Mouse (Mus musculus): ENCODE data around the gene Hmgcl. TPM values are rescaled to one million over a fixed set of nuclear protein-coding genes. Genes with fewer than 3 reads are reported as not detected.

The Hmgcl gene
- polyA plus RNA-seq, 1 experiment: 43.5 TPM

DNA sequence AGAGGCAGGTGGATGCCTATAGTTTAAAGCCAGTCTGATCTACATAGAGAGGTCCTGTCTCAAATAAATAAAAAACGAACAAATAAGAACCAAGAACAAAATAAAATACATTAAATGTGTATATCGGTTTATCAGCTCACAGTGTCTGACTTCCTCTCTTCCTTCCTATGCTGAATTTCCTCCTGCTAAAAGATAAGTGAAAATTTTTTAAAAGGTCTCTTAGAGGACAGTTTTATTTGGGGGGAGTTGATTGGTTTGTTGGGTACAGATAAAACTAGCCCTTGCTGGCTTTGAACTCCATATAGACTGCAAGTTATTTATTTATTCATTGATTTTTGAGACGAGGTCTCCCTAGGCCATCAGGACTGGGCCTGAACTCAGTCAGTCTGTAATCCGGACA is 32.8 kb upstream of the Hmgcl start:
- TF ChIP-seq CTCF (IDR thresholded peaks at IDR 0.05; ENCODE audit: borderline replicate concordance, extremely low read depth, insufficient read depth, insufficient read length) (no peak), POLR2A (IDR thresholded peaks at IDR 0.05; ENCODE audit: borderline replicate concordance, extremely low read depth, insufficient read depth, insufficient read length, poor library complexity, severe bottlenecking) (no peak)
- no peak for DNase-seq (ENCODE audit: low read depth)

DNA sequence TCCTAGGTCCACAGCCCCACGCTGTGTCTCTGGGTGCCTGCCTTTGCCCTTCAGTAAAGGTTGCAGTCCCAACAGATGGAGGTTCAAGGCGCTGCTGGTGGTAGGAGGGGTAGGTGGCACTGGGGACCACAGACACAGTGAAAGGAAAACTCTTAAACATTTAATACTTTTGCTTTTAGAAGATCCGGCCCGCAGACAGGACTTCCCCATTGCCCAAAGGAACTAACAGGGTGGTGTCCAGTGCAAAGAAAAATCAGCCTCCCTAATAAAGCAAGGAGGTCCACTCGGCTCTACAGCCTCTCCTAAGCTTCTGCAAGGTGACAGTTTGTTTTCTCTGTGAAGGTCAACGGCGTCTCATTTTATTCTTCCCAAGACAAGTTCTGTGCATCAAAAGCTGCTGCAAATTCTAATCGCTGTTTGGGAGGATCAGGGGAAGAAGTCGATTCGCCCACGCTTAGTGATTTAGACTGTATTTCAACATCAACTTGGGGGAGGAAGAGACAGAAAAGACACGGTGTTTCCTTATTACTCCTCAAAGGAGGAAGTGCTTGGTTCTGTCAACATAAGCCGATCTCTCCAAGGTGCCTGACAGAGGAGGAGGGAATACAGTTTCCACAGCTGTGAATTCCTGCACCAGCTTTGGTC is 27.5 kb upstream of the Hmgcl start:
- no peak for DNase-seq (ENCODE audit: low read depth)
- TF ChIP-seq POLR2A (IDR thresholded peaks at IDR 0.05; ENCODE audit: borderline replicate concordance, extremely low read depth, insufficient read depth, insufficient read length, poor library complexity, severe bottlenecking) (no peak), CTCF (IDR thresholded peaks at IDR 0.05; ENCODE audit: borderline replicate concordance, extremely low read depth, insufficient read depth, insufficient read length) (no peak)

DNA sequence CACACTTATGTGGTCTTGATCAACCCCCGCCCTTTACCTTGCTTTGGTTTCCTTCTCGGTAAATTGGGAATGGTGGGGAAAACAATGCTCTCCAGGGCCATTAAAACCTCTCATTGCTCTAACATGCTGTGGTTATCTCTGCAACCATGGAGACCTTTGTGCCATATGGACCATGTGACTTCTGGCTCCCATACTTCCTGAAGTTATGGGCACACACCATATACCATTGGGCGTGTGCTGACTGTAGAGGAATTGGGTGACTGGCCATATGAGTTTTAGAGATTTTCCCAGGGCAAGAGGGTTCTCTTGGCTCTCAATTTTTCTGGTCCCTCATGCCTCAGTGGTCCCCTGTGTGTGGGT is 27.0 kb upstream of the Hmgcl start:
- no peak for TF ChIP-seq CTCF (IDR thresholded peaks at IDR 0.05; ENCODE audit: borderline replicate concordance, extremely low read depth, insufficient read depth, insufficient read length)
- no peak for TF ChIP-seq POLR2A (IDR thresholded peaks at IDR 0.05; ENCODE audit: borderline replicate concordance, extremely low read depth, insufficient read depth, insufficient read length, poor library complexity, severe bottlenecking)
- DNase-seq (ENCODE audit: low read depth): no peak

DNA sequence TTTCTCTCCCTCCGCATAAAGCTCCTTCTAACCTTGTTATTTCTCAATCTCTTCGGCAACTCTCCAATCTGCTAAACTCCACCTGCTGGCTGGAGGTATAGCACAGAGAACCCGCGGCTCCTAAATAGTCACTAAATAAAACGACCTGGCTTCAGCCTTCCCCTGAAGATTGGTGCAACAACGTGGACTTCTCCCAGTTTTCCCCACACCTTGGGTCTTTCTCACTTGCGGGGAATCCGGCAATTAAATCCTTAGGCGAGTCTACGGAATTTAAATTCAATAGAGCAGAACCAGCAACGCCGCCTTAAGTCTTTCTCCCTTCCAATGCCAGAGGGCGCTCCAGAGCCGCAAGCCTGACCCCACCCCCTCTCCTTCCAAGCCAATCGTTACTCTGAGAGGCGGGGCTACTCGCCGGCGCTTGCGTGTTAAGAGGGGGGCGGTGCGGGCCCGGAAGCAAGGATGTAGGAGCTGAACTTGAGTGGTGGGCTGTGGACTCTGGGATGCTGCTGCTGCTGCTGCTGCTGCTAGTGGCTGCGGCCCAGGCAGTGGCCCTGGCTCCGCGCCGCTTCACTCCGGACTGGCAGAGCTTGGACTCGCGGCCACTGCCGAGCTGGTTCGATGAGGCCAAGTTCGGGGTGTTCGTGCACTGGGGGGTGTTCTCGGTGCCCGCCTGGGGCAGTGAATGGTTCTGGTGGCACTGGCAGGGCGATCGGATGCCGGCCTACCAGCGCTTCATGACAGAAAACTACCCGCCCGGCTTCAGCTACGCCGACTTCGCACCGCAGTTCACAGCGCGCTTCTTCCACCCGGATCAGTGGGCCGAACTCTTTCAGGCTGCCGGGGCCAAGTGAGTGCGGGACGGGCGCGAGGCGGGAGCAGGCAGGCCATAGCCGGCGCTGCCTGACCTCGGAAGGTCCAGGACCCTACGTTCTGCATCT is 25.7 kb upstream of the Hmgcl start, which contains the start of gene Fuca1:
Gene Fuca1, plus strand, starts transcription at position 432 of the 938 bp plus-strand sequence.
- DNase-seq (ENCODE audit: low read depth): peak; percentile 99
- TF ChIP-seq CTCF (IDR thresholded peaks at IDR 0.05; ENCODE audit: borderline replicate concordance, extremely low read depth, insufficient read depth, insufficient read length) (peak; percentile 81), POLR2A (IDR thresholded peaks at IDR 0.05; ENCODE audit: borderline replicate concordance, extremely low read depth, insufficient read depth, insufficient read length, poor library complexity, severe bottlenecking) (peak; percentile 76; the same call in 1 of the 2 replicates)

DNA sequence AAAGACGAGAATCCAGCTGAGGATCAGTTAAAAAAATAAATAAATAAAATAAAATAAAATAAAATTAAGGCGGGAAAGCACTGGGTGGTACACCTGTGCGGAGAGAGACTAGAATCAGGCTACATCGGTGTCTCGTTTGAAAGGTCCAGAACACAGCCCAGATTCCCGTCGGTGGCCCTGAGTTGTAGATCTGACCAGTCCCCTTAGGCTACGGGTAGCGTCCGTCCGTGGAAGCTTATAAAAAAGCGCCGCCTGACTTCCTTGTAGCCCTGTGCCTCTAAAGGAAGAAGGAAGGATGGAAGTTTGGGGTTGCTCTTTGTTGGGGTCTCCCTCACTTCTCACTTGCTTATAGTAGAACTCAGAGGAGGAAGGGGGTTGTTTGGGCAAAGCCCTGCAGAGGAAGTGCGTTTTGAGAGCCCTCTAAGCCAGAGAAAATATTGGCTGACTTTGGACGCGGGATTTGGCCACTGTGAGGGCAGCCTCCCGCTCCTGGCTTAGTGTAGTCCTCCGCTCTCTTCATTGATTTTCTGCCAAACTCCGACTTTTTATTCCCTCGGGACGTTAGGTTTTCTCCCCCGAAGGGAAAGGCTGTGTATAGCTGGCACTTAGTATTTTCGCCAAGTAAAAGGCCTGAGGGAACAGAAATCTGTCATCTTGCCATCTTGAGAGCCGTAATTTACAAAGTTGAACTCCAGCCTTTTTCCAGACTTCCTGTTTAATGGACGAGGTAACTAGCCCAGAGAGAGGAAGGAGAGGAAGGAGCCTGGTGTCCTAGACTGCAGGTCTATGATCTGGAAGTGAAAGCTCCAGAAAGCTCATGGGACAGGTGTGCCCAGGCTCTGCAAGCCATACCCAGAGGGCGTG is 24.8 kb upstream of the Hmgcl start:
- no peak for TF ChIP-seq POLR2A (IDR thresholded peaks at IDR 0.05; ENCODE audit: borderline replicate concordance, extremely low read depth, insufficient read depth, insufficient read length, poor library complexity, severe bottlenecking)
- TF ChIP-seq CTCF (IDR thresholded peaks at IDR 0.05; ENCODE audit: borderline replicate concordance, extremely low read depth, insufficient read depth, insufficient read length): no peak
- DNase-seq (ENCODE audit: low read depth): peak; percentile 35

DNA sequence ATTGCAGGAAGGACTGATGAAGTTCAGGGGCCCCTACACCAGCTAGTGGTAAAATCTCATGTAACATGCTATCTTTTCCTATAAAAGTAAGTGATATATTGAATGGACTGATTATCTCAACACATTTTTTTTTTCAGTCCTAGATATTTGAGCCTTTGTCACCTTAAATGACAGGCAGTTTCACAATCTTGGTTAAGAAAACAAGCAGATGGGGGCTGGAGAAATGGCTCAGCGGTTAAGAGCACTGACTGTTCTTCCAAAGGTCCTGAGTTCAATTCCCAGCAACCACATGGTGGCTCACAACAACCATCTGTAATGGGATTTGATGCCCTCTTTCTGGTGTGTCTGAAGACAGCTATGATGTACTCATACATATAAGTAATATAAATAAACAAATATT is 24.1 kb upstream of the Hmgcl start:
- no peak for DNase-seq (ENCODE audit: low read depth)
- no peak for TF ChIP-seq POLR2A (IDR thresholded peaks at IDR 0.05; ENCODE audit: borderline replicate concordance, extremely low read depth, insufficient read depth, insufficient read length, poor library complexity, severe bottlenecking)
- TF ChIP-seq CTCF (IDR thresholded peaks at IDR 0.05; ENCODE audit: borderline replicate concordance, extremely low read depth, insufficient read depth, insufficient read length): no peak

DNA sequence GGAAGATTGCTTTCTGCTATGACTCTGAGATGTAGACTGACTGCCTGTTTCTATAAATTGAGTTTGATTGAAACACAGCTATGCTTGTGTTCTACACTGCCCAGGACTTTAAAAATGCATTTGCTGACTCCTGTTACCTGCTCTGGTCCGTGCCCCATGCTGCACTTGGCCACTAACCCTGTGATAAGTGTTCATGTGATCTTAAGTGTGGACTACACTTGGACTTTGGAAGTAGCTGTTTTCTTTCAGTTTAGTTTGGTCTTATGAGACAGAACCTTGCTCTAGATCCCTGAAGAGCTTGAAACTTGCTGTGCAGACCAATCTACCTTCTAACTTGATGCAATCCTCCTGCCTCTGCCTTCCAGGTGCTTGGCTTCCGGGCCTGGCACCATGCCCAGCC is 21.8 kb upstream of the Hmgcl start:
- no peak for TF ChIP-seq CTCF (IDR thresholded peaks at IDR 0.05; ENCODE audit: borderline replicate concordance, extremely low read depth, insufficient read depth, insufficient read length)
- TF ChIP-seq POLR2A (IDR thresholded peaks at IDR 0.05; ENCODE audit: borderline replicate concordance, extremely low read depth, insufficient read depth, insufficient read length, poor library complexity, severe bottlenecking): no peak
- DNase-seq (ENCODE audit: low read depth): no peak

DNA sequence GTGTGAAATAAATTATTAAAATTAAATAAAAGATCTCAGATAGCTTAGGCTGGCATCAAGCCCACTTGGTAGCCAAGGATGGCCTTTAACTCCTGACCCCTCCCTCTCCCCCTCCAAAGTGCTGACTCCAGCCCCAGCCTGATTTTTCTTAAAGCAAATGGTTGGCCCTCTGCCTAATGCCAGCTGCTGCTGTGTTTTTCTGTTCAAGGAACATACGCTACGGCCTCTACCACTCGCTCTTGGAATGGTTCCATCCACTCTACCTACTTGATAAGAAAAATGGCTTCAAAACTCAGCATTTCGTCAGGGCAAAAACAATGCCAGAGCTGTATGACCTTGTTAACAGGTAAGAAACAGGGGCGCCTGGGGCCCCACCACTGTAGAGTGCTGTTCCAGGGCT is 20.9 kb upstream of the Hmgcl start:
- DNase-seq (ENCODE audit: low read depth): peak; percentile 59
- TF ChIP-seq CTCF (IDR thresholded peaks at IDR 0.05; ENCODE audit: borderline replicate concordance, extremely low read depth, insufficient read depth, insufficient read length) (no peak), POLR2A (IDR thresholded peaks at IDR 0.05; ENCODE audit: borderline replicate concordance, extremely low read depth, insufficient read depth, insufficient read length, poor library complexity, severe bottlenecking) (no peak)

DNA sequence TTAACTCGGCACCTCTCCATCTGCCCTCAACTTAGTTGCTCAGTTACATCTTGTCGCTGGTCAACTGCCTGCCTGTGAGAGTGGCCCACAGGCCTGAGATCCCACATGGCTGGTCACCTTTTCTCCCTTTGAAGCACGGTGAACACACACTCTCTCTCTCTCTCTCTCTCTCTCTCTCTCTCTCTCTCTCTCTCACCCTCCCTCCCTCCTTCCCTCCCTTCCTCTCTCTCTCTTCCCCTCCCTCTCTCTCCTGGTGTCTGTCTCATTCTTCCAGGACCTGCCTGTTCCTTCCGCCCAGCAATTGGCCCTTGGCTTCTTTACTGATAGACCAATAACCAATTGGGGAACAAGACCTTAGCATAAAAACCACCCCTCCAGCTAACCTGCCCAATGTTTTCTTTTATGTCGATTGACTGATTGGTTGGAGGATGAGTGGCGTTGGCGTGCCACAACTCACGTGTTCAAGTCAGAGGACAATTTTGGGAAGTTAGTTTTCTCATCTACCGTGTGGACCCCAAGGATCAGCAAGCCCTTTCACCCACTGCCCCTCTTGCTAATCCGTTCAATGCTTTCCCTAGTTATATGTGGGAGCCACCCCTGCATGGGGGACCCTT is 19.9 kb upstream of the Hmgcl start:
- no peak for DNase-seq (ENCODE audit: low read depth)
- TF ChIP-seq POLR2A (IDR thresholded peaks at IDR 0.05; ENCODE audit: borderline replicate concordance, extremely low read depth, insufficient read depth, insufficient read length, poor library complexity, severe bottlenecking): no peak

DNA sequence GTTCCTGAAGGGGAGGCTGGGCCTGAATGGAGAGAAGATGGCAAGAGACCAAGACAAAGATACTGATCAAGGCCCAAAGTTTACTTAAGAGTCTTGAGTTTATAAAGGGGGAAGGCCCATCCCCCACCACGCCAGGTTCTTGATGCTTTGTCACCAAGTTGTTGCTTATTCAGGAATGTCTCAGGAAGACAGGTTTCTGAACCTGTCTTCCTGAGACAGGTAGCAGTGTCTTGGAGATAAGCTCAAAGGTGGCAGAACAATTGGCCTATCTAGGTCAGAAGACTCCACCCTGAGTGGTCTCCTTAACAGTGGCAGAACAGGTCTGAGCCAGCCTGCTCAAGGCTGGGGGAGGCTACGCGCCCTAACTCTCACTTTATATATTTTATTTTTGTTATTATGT is 19.4 kb upstream of the Hmgcl start:
- TF ChIP-seq POLR2A (IDR thresholded peaks at IDR 0.05; ENCODE audit: borderline replicate concordance, extremely low read depth, insufficient read depth, insufficient read length, poor library complexity, severe bottlenecking): no peak
- TF ChIP-seq CTCF (IDR thresholded peaks at IDR 0.05; ENCODE audit: borderline replicate concordance, extremely low read depth, insufficient read depth, insufficient read length): no peak
- no peak for DNase-seq (ENCODE audit: low read depth)

DNA sequence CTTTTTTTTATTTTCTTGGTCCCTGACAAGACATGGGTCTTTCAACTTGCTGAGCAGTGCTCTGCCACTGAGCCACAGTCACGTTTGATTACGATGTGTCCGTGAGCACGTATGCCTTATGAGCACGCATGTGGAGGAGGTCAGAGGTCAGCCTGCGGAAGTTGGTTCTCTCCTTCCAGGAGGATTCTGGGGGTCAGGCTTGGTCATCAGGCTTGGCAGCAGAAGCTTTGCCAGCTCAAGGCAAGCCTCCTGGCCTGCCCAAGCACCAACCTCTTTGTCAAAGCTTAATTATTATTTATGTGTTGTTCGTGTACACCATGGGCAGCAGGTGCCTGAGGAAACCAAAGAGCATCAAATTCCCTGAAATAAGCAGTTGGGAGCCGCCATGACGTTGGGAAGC is 17.9 kb upstream of the Hmgcl start:
- TF ChIP-seq CTCF (IDR thresholded peaks at IDR 0.05; ENCODE audit: borderline replicate concordance, extremely low read depth, insufficient read depth, insufficient read length) (no peak), POLR2A (IDR thresholded peaks at IDR 0.05; ENCODE audit: borderline replicate concordance, extremely low read depth, insufficient read depth, insufficient read length, poor library complexity, severe bottlenecking) (no peak)
- DNase-seq (ENCODE audit: low read depth): no peak

Measured in brain, embryonic 14.5 days (tissue).